Mouse (Mus musculus) heart, postnatal 0 days (tissue): ENCODE results near the gene 1110059E24Rik. TPM values are rescaled to one million over a fixed set of nuclear protein-coding genes. Genes with fewer than 3 reads are reported as not detected.
A peak's percentile ranks its signal among the peaks of the same experiment; 100 is the strongest.

ENCODE experiments used
- ATAC-seq: fragments of 200-750 bp; cut with Nextera tagmentation; 2 replicates; pipeline ENCODE4 v1.8.0; 2017; ENCODE audit warnings: low read depth, moderate number of reproducible peaks, moderate library complexity; ENCODE audit not compliant: insufficient read depth
- DNase-seq: peaks from one replicate; pipeline ENCODE4 v3.0.0-alpha.2; 2016; ENCODE audit warnings: low spot score
- H3K27ac ChIP-seq: fragments of 300-500 bp; sonication (generic); 2 replicates; pipeline ENCODE4 v1.5.1; 2014; ENCODE audit warnings: low read depth, mild to moderate bottlenecking
- H3K27me3 ChIP-seq: fragments of 300-500 bp; sonication (generic); 2 replicates; pipeline ENCODE4 v1.6.1; 2014; ENCODE audit warnings: low read length, mixed read lengths; ENCODE audit not compliant: control insufficient read depth, insufficient read depth
- H3K36me3 ChIP-seq: fragments of 300-500 bp; sonication (generic); replicated peaks from 2 replicates; pipeline ENCODE4 v1.6.1; 2014; ENCODE audit warnings: low read length, mixed read lengths; ENCODE audit not compliant: control insufficient read depth, insufficient read depth
- H3K4me1 ChIP-seq: fragments of 300-500 bp; sonication (generic); 2 replicates; pipeline ENCODE4 v1.6.1; 2014; ENCODE audit warnings: antibody characterized with exemption; ENCODE audit not compliant: control insufficient read depth, insufficient read depth
- H3K4me2 ChIP-seq: fragments of 300-500 bp; sonication (generic); 2 replicates; pipeline ENCODE4 v1.6.1; 2014; ENCODE audit warnings: low read depth, mild to moderate bottlenecking, low read length, moderate library complexity
- H3K4me3 ChIP-seq: fragments of 300-500 bp; sonication (generic); 2 replicates; pipeline ENCODE4 v1.5.1; 2014; ENCODE audit warnings: low read depth, low read length
- H3K9ac ChIP-seq: fragments of 300-500 bp; sonication (generic); replicated peaks from 2 replicates; pipeline ENCODE4 v1.6.1; 2014; ENCODE audit warnings: low read depth, low read length, mixed read lengths
- H3K9me3 ChIP-seq: fragments of 300-500 bp; sonication (generic); replicated peaks from 2 replicates; pipeline ENCODE4 v1.6.1; 2016; ENCODE audit warnings: low read length; ENCODE audit not compliant: control insufficient read depth
- CTCF ChIP-seq: IDR thresholded peaks from 2 replicates; pipeline ENCODE4 v1.5.1; 2016; ENCODE audit warnings: antibody characterized with exemption, control low read depth, low read depth
- EP300 ChIP-seq: IDR thresholded peaks from 2 replicates; pipeline ENCODE4 v1.6.1; 2016; ENCODE audit warnings: antibody characterized with exemption, low read depth
- WGBS: fragments of 180-500 bp; shearing (Covaris S2); extraction: QIAGEN DNeasy Blood & Tissue Kit; methylation state at CpG from one replicate; pipeline ENCODE4 v1.1.7; 2014; 5-methylcytosine and 5-hydroxymethylcytosine counted together
- polyA plus RNA-seq: library from polyadenylated mRNA; unstranded; fragments of >200 nt; fragmentation: Nextera tagmentation; extraction: Ambion mirVana; gene quantifications from 2 replicates; pipeline ENCODE4 v1.2.1, GENCODE M21; 2015
- total RNA-seq: library from RNA; depleted of rRNA; stranded (reverse); fragments of >200 nt; gene quantifications from 2 replicates; pipeline ENCODE4 v1.2.3, GENCODE M21; 2014; ENCODE audit warnings: low replicate concordance; rRNA removed

Gene 1110059E24Rik
- total RNA-seq (14.8 and 33.3 TPM in 2 replicates), polyA plus RNA-seq (28.9 and 29.0 TPM in 2 replicates)

DNA sequence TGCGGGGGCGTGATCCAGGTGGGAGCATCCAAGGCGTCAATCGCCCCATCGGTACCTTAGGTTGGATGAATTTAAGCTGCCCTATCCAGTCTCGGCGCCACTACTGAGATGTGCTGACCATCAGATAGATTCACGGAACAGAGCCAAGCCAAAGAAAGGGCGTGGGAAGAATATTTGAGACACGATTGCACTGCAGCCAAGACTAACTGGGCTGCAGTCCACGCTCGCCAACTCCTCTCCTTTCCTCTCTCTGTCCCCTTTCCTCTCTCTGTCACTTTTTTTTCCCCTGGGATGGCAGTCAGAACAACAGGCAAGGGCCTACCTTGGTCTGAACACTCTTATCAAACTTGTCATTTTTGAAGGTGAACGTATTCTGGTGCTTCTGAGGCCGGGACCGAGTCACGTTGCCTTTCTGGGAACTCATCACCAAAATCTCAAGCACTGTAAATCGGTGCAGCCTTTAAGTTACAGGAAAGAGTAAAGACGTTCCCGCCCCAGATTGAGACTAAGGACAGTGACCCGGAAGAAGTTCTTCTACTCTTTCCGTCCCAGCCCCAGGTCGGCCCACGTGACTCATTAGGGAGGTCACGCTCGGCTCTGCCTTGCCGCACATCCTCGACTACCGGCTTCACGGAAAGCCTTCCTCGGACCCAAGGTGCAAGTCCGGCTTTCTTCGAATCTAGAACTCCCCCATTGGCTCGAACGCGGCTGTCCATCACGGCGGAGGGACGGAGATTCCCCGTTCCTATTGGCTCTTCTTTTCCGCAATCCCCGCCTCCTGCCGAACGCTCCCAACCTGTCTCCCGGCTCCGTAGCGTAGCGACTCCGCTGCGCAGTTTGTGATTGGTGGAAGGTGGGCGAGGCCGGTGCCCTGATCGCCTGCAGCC, at the start of gene 1110059E24Rik:
TSS of gene 1110059E24Rik (minus strand) at position 692 of the 887 bp plus-strand sequence.
- WGBS, result 5% methylated on average over 52 of the region's 52 CpGs

DNA sequence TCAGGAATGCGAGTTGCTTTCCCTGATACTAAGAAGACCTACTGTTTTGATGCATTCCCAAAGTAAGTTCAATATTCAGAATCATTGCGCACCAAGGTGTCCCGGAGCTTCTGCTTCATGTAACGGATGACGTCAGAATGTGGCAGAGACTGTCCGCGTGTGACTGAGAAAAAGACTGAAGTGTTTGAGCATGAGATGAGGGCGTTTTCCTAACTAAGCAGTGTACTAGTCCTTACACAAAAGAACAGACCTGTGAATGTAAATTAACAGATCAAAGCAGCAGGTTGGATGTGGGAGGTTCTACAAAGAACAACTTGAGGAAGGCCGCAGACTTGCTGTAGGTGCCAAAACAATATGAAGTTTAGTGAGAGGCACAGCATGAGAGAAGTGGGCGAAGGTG, 28.2 kb upstream of the 1110059E24Rik start:
- 95% methylated on average over 10 of the region's 10 CpGs for WGBS
- no peaks in the 10 kb centered on the region for H3K4me1 ChIP-seq
- no peak for TF ChIP-seq CTCF
- no peak for TF ChIP-seq EP300
- ATAC-seq, result no peak
- peaks cover 40% of the 10 kb centered on the region for H3K36me3 ChIP-seq
- H3K9ac ChIP-seq, result no peak overlapping the region
- no peak overlapping the region for H3K27ac ChIP-seq
- no peak overlapping the region for H3K4me3 ChIP-seq
- DNase-seq, result no peak
- no peaks in the 10 kb centered on the region for H3K9me3 ChIP-seq
- H3K4me2 ChIP-seq, result no peak overlapping the region
- H3K27me3 ChIP-seq, result no peaks in the 10 kb centered on the region

More for the DNA sequence above, at the start of gene 1110059E24Rik:
- Histone ChIP-seq H3K9ac (peak within 1 kb of the TSS; percentile 97), H3K27me3 (no peaks in the 10 kb centered on the region), H3K27ac (peak within 1 kb of the TSS; percentile 99), H3K4me2 (peak within 1 kb of the TSS; percentile 82), H3K4me1 (peaks cover 22% of the 10 kb centered on the region), H3K36me3 (no peaks in the 10 kb centered on the region), H3K4me3 (peak within 1 kb of the TSS; percentile 98), H3K9me3 (no peaks in the 10 kb centered on the region)
- ATAC-seq (peak; percentile 98), DNase-seq (peak; percentile 99)
- TF ChIP-seq EP300, result no peak; the same call in 1 of the 2 replicates
- TF ChIP-seq CTCF, result no peak

DNA sequence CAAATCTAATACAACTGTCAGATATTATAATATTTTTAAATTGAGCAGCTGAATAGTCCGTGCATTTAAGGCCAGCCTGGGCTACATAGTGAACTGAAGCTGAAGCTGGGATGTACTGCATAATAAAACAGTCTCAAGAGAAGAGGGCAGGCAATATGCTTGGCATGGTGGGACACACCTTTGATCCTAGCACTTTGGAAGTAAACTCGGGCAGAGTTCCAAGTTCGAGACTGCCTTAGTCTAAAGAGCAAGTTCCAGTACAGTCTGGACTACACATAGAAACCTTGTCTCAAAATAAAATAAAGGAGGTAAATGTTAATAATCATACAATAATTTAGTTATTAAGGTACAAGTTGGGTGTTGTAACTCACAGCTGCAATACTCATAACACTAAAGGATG, 27.3 kb upstream of the 1110059E24Rik start:
- 94% methylated on average over 3 of the region's 3 CpGs for WGBS
- no peaks in the 10 kb centered on the region for H3K4me1 ChIP-seq
- TF ChIP-seq EP300, result no peak
- no peak for TF ChIP-seq CTCF
- ATAC-seq, result no peak
- H3K27ac ChIP-seq, result no peak overlapping the region
- no peak overlapping the region for H3K4me3 ChIP-seq
- no peak overlapping the region for H3K4me2 ChIP-seq
- peaks cover 34% of the 10 kb centered on the region for H3K36me3 ChIP-seq
- no peak overlapping the region for H3K9ac ChIP-seq
- H3K27me3 ChIP-seq, result no peaks in the 10 kb centered on the region
- no peak for DNase-seq
- no peaks in the 10 kb centered on the region for H3K9me3 ChIP-seq

- TF ChIP-seq CTCF, result no peak
- TF ChIP-seq EP300, result no peak
- Histone ChIP-seq H3K4me1 (no peaks in the 10 kb centered on the region), H3K36me3 (peaks cover 8% of the 10 kb centered on the region), H3K9ac (no peak overlapping the region), H3K4me2 (no peak overlapping the region), H3K27me3 (no peaks in the 10 kb centered on the region), H3K27ac (no peak overlapping the region), H3K4me3 (no peak overlapping the region), H3K9me3 (no peaks in the 10 kb centered on the region)
- 97% methylated on average over 17 of the region's 17 CpGs for WGBS
- DNase-seq (no peak), ATAC-seq (no peak)
These were observed 21.7 kb upstream of the 1110059E24Rik start for GRCm38 (mm10) chr19:21674354-21675096.

- WGBS, result 95% methylated on average over 4 of the region's 4 CpGs
- DNase-seq (no peak), ATAC-seq (no peak)
- Histone ChIP-seq H3K36me3 (no peaks in the 10 kb centered on the region; the same call in 1 of the 2 replicates), H3K27ac (no peak overlapping the region), H3K27me3 (no peaks in the 10 kb centered on the region), H3K4me3 (no peak overlapping the region), H3K9me3 (no peaks in the 10 kb centered on the region), H3K9ac (no peak overlapping the region), H3K4me2 (no peak overlapping the region), H3K4me1 (no peaks in the 10 kb centered on the region)
- TF ChIP-seq EP300 (no peak), CTCF (no peak)
These were observed 16.9 kb upstream of the 1110059E24Rik start for GRCm38 (mm10) chr19:21669650-21670049.
